Mouse (Mus musculus) hindbrain, embryonic 15.5 days (tissue): ENCODE measurements around the gene Aldh16a1. TPM values are rescaled to one million over a fixed set of nuclear protein-coding genes. Genes with fewer than 3 reads are reported as not detected.
"Not testable (repeated sequence)": the region's sequence is repeated elsewhere in the genome, so short reads cannot be mapped to it uniquely, and the experiment has no call there.

Source experiments
- ATAC-seq: fragments of 200-750 bp; cut with Nextera tagmentation; 2 replicates; pipeline ENCODE4 v1.8.0; 2017; ENCODE audit warnings: low read depth, moderate number of reproducible peaks, moderate TSS enrichment; ENCODE audit not compliant: low FRiP score
- H3K27ac ChIP-seq: fragments of 300-500 bp; sonication (generic); replicated peaks from 2 replicates; pipeline ENCODE4 v1.5.1; 2015; ENCODE audit warnings: mild to moderate bottlenecking, inconsistent platforms
- H3K27me3 ChIP-seq: fragments of 300-500 bp; sonication (generic); 2 replicates; pipeline ENCODE4 v1.6.1; 2015; ENCODE audit warnings: control low read depth, inconsistent platforms
- H3K36me3 ChIP-seq: fragments of 300-500 bp; sonication (generic); 2 replicates; pipeline ENCODE4 v1.6.1; 2015; ENCODE audit warnings: control low read depth, inconsistent platforms
- H3K4me1 ChIP-seq: fragments of 300-500 bp; sonication (generic); replicated peaks from 2 replicates; pipeline ENCODE4 v1.6.1; 2015; ENCODE audit warnings: control low read depth, inconsistent platforms
- H3K4me2 ChIP-seq: fragments of 300-500 bp; sonication (generic); 2 replicates; pipeline ENCODE4 v1.6.1; 2015; ENCODE audit warnings: moderate library complexity, mild to moderate bottlenecking, inconsistent platforms
- H3K4me3 ChIP-seq: fragments of 300-500 bp; sonication (generic); 2 replicates; pipeline ENCODE4 v1.5.1; 2015; ENCODE audit warnings: mild to moderate bottlenecking, inconsistent platforms
- H3K9ac ChIP-seq: fragments of 300-500 bp; sonication (generic); 2 replicates; pipeline ENCODE4 v1.6.1; 2015; ENCODE audit warnings: inconsistent platforms
- H3K9me3 ChIP-seq: fragments of 300-500 bp; sonication (generic); 2 replicates; pipeline ENCODE4 v1.6.1; 2016; ENCODE audit warnings: control low read depth, inconsistent platforms
- whole genome bisulfite sequencing: fragments of 180-500 bp; shearing (Covaris S2); methylation state at CpG from one replicate; pipeline ENCODE4 v1.1.7; 2015; 5-methylcytosine and 5-hydroxymethylcytosine counted together
- polyA plus RNA-seq: library from polyadenylated mRNA; unstranded; fragments of >200 nt; fragmentation: Nextera tagmentation; extraction: Ambion mirVana; gene quantifications from 2 replicates; pipeline ENCODE4 v1.2.1, GENCODE M21; 2015

Aldh16a1 gene
- polyA plus RNA-seq, 1 experiment from 2014 or later: 21.9 TPM

- 0 out of 2 replicates have a peak, but pooled peaks cover 3% of the 10 kb centered on the region for H3K36me3 ChIP-seq
- H3K4me3 ChIP-seq: peak overlapping the region; percentile 80
- H3K4me2 ChIP-seq: peak overlapping the region; percentile 83
- H3K4me1 ChIP-seq: peaks cover 18% of the 10 kb centered on the region
- peak; percentile 3; the same call in 1 of the 2 replicates for ATAC-seq
- no peaks in the 10 kb centered on the region for H3K9me3 ChIP-seq
- peak overlapping the region; percentile 67 for H3K9ac ChIP-seq
- H3K27me3 ChIP-seq: no peaks in the 10 kb centered on the region
- peak overlapping the region; percentile 98 for H3K27ac ChIP-seq
- 2% methylated on average over 5 of the region's 5 CpGs for WGBS
Observed at GRCm38 (mm10) chr7:45153586-45153985, 798 bp downstream of the Aldh16a1 start.

DNA sequence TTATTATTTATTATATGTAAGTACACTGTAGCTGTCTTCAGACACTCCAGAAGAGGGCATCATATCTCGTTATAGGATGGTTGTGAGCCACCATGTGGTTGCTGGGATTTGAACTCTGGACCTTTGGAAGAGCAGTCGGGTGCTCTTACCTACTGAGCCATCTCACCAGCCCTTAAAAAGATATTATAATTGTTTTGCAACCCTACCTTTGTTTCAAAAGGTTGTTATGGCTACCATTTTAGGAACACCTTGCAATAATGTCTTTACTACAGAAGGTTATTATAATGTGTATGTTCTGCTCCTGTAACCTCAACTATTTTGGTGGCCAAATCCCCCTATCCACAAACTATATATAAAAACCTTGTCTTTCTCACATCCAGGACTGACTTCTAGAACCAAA lies 1.3 kb downstream of the Aldh16a1 start:
- not testable (repeated sequence) for ATAC-seq, H3K9ac ChIP-seq, H3K27me3 ChIP-seq, H3K27ac ChIP-seq, H3K9me3 ChIP-seq, H3K36me3 ChIP-seq
- H3K4me1 ChIP-seq: peaks cover 18% of the 10 kb centered on the region
- peak overlapping the region; percentile 83; the same call in 1 of the 2 replicates for H3K4me2 ChIP-seq
- peak overlapping the region; percentile 80; the same call in 1 of the 2 replicates for H3K4me3 ChIP-seq
- 94% methylated on average over 2 of the region's 2 CpGs for WGBS

- H3K9me3 ChIP-seq: no peaks in the 10 kb centered on the region
- no peak for ATAC-seq
- 59% methylated on average over 11 of the region's 11 CpGs for WGBS
- H3K36me3 ChIP-seq: no peaks in the 10 kb centered on the region
- no peak overlapping the region for H3K9ac ChIP-seq
- peaks cover 18% of the 10 kb centered on the region for H3K4me1 ChIP-seq
- no peak overlapping the region for H3K4me3 ChIP-seq
- H3K27me3 ChIP-seq: no peaks in the 10 kb centered on the region
- no peak overlapping the region for H3K4me2 ChIP-seq
- peak overlapping the region; percentile 15; the same call in 1 of the 2 replicates for H3K27ac ChIP-seq
Observed at GRCm38 (mm10) chr7:45151303-45151702, 3.1 kb downstream of the Aldh16a1 start.

DNA sequence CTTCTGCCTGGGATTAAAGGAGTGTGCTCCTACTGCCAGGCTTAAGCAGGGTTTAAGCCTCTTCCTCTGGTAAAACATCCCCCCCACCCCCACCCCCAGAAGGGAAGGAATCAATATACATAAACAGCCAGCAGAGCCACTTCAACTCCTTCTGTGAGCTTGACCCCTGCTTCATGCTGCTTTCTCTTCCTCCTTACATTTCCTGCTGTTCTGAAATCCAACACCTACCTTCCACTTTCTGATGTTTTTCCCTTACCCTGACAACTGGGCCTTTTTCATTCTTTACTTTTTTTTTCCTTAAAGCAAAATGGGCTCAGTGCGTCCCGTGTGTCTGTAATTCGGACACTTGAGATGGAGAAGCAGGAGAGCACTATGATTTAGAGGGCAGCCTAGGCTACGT lies 4.1 kb downstream of the Aldh16a1 start:
- Histone ChIP-seq H3K9me3 (no peaks in the 10 kb centered on the region), H3K4me1 (peaks cover 12% of the 10 kb centered on the region), H3K27me3 (no peaks in the 10 kb centered on the region), H3K9ac (no peak overlapping the region), H3K4me2 (no peak overlapping the region), H3K36me3 (no peaks in the 10 kb centered on the region), H3K4me3 (no peak overlapping the region), H3K27ac (no peak overlapping the region)
- ATAC-seq: no peak
- WGBS: 74% methylated on average over 4 of the region's 4 CpGs

GRCm38 (mm10) chr7:45149545-45149944 lies 4.8 kb downstream of the Aldh16a1 start:
- H3K9ac ChIP-seq: no peak overlapping the region
- H3K4me3 ChIP-seq: no peak overlapping the region
- H3K36me3 ChIP-seq: 0 out of 2 replicates have a peak, but pooled peaks cover 2% of the 10 kb centered on the region
- no peaks in the 10 kb centered on the region for H3K9me3 ChIP-seq
- H3K27me3 ChIP-seq: no peaks in the 10 kb centered on the region
- WGBS: 27% methylated on average over 6 of the region's 6 CpGs
- no peak for ATAC-seq
- H3K27ac ChIP-seq: no peak overlapping the region
- peaks cover 7% of the 10 kb centered on the region for H3K4me1 ChIP-seq
- no peak overlapping the region for H3K4me2 ChIP-seq

DNA sequence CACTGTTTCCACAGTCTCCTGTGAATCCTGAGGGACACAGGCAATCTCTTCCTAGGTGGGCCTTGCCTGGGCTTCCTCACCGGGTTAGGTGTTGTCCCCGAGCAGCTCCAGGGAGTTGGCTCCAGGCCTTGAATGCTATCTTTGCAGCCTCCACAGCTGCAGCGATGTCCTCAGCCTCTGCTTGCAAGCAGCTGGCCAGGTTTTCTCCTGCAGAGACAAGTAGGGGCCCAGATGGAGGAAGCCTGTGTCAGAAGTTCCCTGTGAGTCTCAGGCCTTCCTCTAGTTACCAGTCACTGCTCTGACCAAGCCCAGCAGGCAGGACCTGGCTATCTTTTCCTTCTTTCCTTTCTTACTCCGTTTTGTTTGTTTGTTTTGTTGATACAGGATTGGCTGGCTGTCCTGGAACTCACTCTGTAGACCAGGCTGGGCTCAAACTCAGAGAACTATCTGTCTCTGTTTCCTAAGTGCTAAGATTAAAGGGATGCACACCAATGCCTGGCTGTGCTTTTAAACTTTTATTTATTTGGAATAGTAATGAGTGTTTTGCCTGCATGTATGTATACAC lies 5.8 kb downstream of the Aldh16a1 start:
- 73% methylated on average over 4 of the region's 4 CpGs for WGBS
- Histone ChIP-seq H3K4me3 (no peak overlapping the region), H3K27me3 (no peaks in the 10 kb centered on the region), H3K9me3 (no peaks in the 10 kb centered on the region), H3K4me2 (no peak overlapping the region), H3K9ac (no peak overlapping the region), H3K27ac (no peak overlapping the region), H3K36me3 (0 out of 2 replicates have a peak, but pooled peaks cover 2% of the 10 kb centered on the region), H3K4me1 (peaks cover 4% of the 10 kb centered on the region)
- ATAC-seq: no peak

DNA sequence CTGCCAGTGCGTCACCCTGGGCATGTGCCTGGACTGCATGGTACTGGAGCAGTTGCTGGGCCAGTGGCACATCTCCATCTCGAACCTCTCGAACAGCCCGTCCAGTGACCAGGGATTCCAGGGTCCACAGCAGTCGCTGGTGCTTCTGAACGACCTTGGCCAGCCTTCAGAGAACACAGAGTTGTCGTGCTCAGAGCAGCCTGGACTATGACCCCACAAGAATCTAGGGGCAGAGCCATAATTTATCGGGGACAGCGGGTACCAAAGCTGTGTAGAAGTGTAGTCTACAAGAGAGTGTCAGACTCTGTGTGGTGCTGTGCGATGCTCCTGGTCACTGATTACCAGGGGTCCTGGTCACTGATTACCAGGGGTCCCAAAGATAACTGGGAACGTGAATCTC lies 6.5 kb downstream of the Aldh16a1 start:
- no peak for ATAC-seq
- 85% methylated on average over 11 of the region's 11 CpGs for WGBS

DNA sequence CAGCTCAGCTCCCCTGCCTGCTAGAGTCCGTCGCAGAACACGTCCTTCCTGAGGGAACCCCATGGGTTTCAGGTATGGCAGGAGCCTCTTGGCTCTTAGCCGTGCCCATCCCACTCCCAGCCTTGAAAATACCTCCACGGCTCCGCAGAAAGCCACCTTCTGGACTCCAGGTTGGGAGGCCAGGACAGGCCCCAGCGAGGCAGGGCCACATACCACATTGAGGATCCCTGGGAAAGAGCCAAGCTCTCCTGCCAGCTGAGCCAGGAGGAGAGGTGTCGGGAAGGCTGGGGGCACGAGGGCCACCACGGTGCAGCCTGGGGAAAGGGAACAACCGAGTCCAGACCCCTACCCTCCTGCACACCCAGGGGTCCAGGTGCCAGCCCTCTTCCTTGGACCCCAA lies 7.1 kb downstream of the Aldh16a1 start:
- no peaks in the 10 kb centered on the region for H3K9me3 ChIP-seq
- H3K4me1 ChIP-seq: no peaks in the 10 kb centered on the region
- 93% methylated on average over 11 of the region's 11 CpGs for WGBS
- no peak overlapping the region for H3K9ac ChIP-seq
- 0 out of 2 replicates have a peak, but pooled peaks cover 2% of the 10 kb centered on the region for H3K36me3 ChIP-seq
- H3K27ac ChIP-seq: no peak overlapping the region
- H3K4me3 ChIP-seq: no peak overlapping the region
- H3K27me3 ChIP-seq: no peaks in the 10 kb centered on the region
- no peak overlapping the region for H3K4me2 ChIP-seq
- ATAC-seq: no peak

More for the DNA sequence above, 6.5 kb downstream of the Aldh16a1 start:
- Histone ChIP-seq H3K36me3 (0 out of 2 replicates have a peak, but pooled peaks cover 2% of the 10 kb centered on the region), H3K4me2 (no peak overlapping the region), H3K27ac (no peak overlapping the region), H3K9me3 (no peaks in the 10 kb centered on the region), H3K9ac (no peak overlapping the region), H3K27me3 (no peaks in the 10 kb centered on the region), H3K4me1 (no peaks in the 10 kb centered on the region), H3K4me3 (no peak overlapping the region)

GRCm38 (mm10) chr7:45145460-45145859 lies 8.9 kb downstream of the Aldh16a1 start:
- no peaks in the 10 kb centered on the region for H3K9me3 ChIP-seq
- WGBS: 95% methylated on average over 8 of the region's 8 CpGs
- H3K4me3 ChIP-seq: no peak overlapping the region
- no peak overlapping the region for H3K4me2 ChIP-seq
- H3K27ac ChIP-seq: no peak overlapping the region
- H3K27me3 ChIP-seq: no peaks in the 10 kb centered on the region
- ATAC-seq: no peak
- 0 out of 2 replicates have a peak, but pooled peaks cover 2% of the 10 kb centered on the region for H3K36me3 ChIP-seq
- no peak overlapping the region for H3K9ac ChIP-seq
- H3K4me1 ChIP-seq: no peaks in the 10 kb centered on the region

DNA sequence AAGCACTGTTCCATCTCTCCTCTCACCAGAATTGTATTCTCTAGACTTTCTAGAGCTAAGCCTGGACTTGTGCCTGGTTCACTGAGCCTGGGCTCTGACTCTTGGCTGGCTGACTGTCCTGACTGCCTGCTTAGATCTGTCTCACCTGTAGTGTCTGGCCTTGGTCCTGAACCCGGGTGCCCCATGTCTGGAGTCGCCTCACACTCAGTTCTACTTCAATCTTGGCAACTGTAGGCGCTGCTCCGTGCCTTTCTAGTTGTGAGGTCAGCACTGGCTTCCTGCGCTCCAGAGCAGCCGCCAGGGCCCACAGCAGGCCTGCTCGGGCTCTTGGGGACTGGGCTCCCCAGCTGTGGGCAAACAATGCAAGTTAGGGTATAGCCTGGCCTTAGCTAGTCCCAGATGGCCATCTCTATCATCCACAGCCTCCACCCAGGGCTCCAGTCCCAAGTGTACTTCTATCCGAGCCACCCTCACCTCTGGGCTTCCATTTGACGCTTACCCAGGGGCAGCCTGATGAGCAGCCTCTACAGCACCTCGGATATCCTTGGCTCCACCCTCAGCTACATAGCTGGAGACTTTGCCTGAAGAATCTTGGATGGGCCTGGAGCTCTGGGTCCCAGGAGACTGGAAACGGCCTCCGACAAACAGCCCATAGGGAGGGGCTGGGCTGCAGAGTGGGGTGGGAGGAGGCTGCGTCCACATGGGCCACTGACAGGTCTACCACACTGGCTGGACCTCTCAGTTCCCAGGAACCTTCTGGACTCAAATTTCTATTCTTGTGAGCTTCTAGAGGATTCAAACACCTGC lies 9.8 kb downstream of the Aldh16a1 start:
- no peaks in the 10 kb centered on the region for H3K4me1 ChIP-seq
- ATAC-seq: no peak
- no peaks in the 10 kb centered on the region for H3K9me3 ChIP-seq
- H3K27ac ChIP-seq: no peak overlapping the region
- 0 out of 2 replicates have a peak, but pooled peaks cover 2% of the 10 kb centered on the region for H3K36me3 ChIP-seq
- 87% methylated on average over 13 of the region's 13 CpGs for WGBS
- no peak overlapping the region for H3K9ac ChIP-seq
- no peaks in the 10 kb centered on the region for H3K27me3 ChIP-seq
- H3K4me3 ChIP-seq: no peak overlapping the region
- H3K4me2 ChIP-seq: no peak overlapping the region

DNA sequence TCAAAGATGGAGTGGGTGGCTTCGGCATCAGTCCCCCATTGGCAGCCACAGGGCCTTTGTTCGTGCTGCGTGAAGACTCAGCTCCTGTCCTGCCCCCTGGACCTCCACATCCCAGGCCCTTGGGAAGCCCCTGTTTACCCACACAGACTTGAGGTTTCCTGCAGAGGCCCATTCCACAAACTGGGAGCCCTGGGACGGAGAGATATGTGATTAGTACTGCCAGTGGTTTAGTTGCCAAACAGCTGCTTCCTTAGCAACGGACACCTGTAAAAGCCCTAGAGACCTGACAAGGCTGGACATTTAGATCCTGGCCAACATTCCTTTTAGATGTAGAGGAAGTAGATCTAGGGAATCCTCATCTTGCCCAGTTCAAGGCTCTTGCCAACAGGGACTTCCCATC lies 12.5 kb downstream of the Aldh16a1 start:
- Histone ChIP-seq H3K27me3 (peaks cover 6% of the 10 kb centered on the region; the same call in 1 of the 2 replicates), H3K36me3 (0 out of 2 replicates have a peak, but pooled peaks cover 2% of the 10 kb centered on the region)

DNA sequence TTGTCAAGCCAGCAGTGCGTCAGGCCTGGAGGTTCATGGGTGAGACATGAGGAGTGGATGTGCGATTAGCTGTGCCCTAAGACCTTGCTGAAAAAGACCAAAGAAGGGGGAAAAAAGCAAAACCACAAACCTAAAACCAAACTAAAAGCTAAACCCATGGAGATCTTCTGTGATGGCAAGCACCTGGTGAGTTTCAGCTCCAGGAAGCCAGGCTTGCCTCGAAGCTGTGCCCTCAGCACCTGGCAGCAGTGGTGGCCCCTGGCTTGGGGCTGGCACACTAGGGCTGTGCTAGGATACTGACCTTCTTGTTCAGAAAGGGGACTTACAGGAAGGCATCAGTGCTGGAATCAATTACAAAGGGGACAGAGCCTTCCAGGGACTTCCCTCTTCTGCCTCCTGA lies 13.1 kb downstream of the Aldh16a1 start:
- Histone ChIP-seq H3K4me3 (no peak overlapping the region), H3K27me3 (peaks cover 6% of the 10 kb centered on the region; the same call in 1 of the 2 replicates), H3K4me2 (no peak overlapping the region), H3K4me1 (peaks cover 2% of the 10 kb centered on the region; the same call in 1 of the 2 replicates), H3K9ac (no peak overlapping the region), H3K36me3 (0 out of 2 replicates have a peak, but pooled peaks cover 2% of the 10 kb centered on the region), H3K9me3 (no peaks in the 10 kb centered on the region), H3K27ac (no peak overlapping the region)
- 79% methylated on average over 3 of the region's 3 CpGs for WGBS
- no peak for ATAC-seq

More for the DNA sequence above, 12.5 kb downstream of the Aldh16a1 start:
- no peak for ATAC-seq
- no peaks in the 10 kb centered on the region for H3K9me3 ChIP-seq
- no peak overlapping the region for H3K4me3 ChIP-seq
- H3K9ac ChIP-seq: no peak overlapping the region
- H3K4me1 ChIP-seq: no peaks in the 10 kb centered on the region
- WGBS: 90% methylated on average over 5 of the region's 5 CpGs
- no peak overlapping the region for H3K27ac ChIP-seq
- H3K4me2 ChIP-seq: no peak overlapping the region
